Mouse (Mus musculus) lung, embryonic 15.5 days (tissue): ENCODE measurements around the gene Sh2d4b. TPM values are rescaled to one million over a fixed set of nuclear protein-coding genes. Genes with fewer than 3 reads are reported as not detected.

ENCODE experiments used
- ATAC-seq: fragments of 200-750 bp; cut with Nextera tagmentation; 2 replicates; pipeline ENCODE4 v1.8.0; 2017; ENCODE audit warnings: moderate number of reproducible peaks, borderline replicate concordance; ENCODE audit not compliant: low FRiP score, low TSS enrichment; ENCODE audit errors: extremely low read depth
- H3K27ac ChIP-seq: fragments of 300-500 bp; sonication (generic); 2 replicates; pipeline ENCODE4 v1.5.1; 2015; ENCODE audit warnings: moderate library complexity, mild to moderate bottlenecking, inconsistent platforms
- H3K27me3 ChIP-seq: fragments of 300-500 bp; sonication (generic); 2 replicates; pipeline ENCODE4 v1.6.1; 2015; ENCODE audit warnings: inconsistent platforms
- H3K36me3 ChIP-seq: fragments of 300-500 bp; sonication (generic); 2 replicates; pipeline ENCODE4 v1.6.1; 2015; ENCODE audit warnings: inconsistent platforms
- H3K4me1 ChIP-seq: fragments of 300-500 bp; sonication (generic); 2 replicates; pipeline ENCODE4 v1.6.1; 2015; ENCODE audit warnings: inconsistent platforms
- H3K4me2 ChIP-seq: fragments of 300-500 bp; sonication (generic); 2 replicates; pipeline ENCODE4 v1.6.1; 2015; ENCODE audit warnings: inconsistent platforms, mild to moderate bottlenecking, moderate library complexity
- H3K4me3 ChIP-seq: fragments of 300-500 bp; sonication (generic); 2 replicates; pipeline ENCODE4 v1.5.1; 2015; ENCODE audit warnings: mild to moderate bottlenecking, inconsistent platforms
- H3K9ac ChIP-seq: fragments of 300-500 bp; sonication (generic); 2 replicates; pipeline ENCODE4 v1.6.1; 2015; ENCODE audit warnings: inconsistent platforms
- H3K9me3 ChIP-seq: fragments of 300-500 bp; sonication (generic); 2 replicates; pipeline ENCODE4 v1.6.1; 2016; ENCODE audit warnings: inconsistent platforms
- WGBS: fragments of 180-500 bp; shearing (Covaris S2); methylation state at CpG from one replicate; pipeline ENCODE4 v1.1.7; 2015; 5-methylcytosine and 5-hydroxymethylcytosine counted together
- polyA plus RNA-seq: library from polyadenylated mRNA; unstranded; fragments of >200 nt; fragmentation: Nextera tagmentation; extraction: Ambion mirVana; gene quantifications from 2 replicates; pipeline ENCODE4 v1.2.1, GENCODE M21; 2015

The Sh2d4b gene
- polyA plus RNA-seq, result 0.74 and 1.9 TPM in 2 replicates

GRCm38 (mm10) chr14:40893196-40893595 lies at the start of gene Sh2d4b:
Sh2d4b (minus strand) TSS chr14:40893266.
- H3K36me3 ChIP-seq, result no peaks in the 10 kb centered on the region
- WGBS, result 39% methylated on average over 3 of the region's 3 CpGs
- no peak for ATAC-seq
- no peak within 1 kb of the TSS for H3K4me2 ChIP-seq
- H3K4me1 ChIP-seq, result peaks cover 11% of the 10 kb centered on the region; the same call in 1 of the 2 replicates
- H3K4me3 ChIP-seq, result no peak within 1 kb of the TSS
- no peaks in the 10 kb centered on the region for H3K27me3 ChIP-seq
- H3K27ac ChIP-seq, result no peak within 1 kb of the TSS
- H3K9me3 ChIP-seq, result no peaks in the 10 kb centered on the region
- no peak within 1 kb of the TSS for H3K9ac ChIP-seq

DNA sequence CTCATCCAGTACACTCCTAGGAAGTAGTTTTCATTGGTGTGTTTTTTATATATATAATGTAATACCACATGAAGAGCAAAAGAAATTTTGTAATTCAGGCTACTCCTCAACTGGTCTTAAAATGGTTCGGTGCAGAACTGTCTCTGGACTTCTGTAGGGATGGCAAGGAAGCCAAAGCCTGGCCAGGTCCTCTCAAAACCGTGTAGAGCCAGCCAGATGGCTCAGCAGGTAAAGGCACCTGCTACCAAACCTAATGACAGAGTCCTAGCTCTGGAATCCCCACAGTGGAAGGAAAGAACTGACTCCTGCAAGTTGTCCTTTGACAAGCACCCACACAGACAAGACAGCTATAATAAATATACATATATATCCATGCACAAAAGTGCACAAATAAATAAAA lies 49.4 kb upstream of the Sh2d4b start:
- Histone ChIP-seq H3K4me2 (no peak overlapping the region), H3K36me3 (0 out of 2 replicates have a peak, but pooled peaks cover 7% of the 10 kb centered on the region), H3K4me1 (peaks cover 7% of the 10 kb centered on the region), H3K27ac (no peak overlapping the region), H3K27me3 (no peaks in the 10 kb centered on the region), H3K9ac (no peak overlapping the region), H3K4me3 (no peak overlapping the region), H3K9me3 (no peaks in the 10 kb centered on the region)
- no peak for ATAC-seq
- 86% methylated on average over 2 of the region's 2 CpGs for WGBS

GRCm38 (mm10) chr14:40938380-40938987 lies 45.4 kb upstream of the Sh2d4b start:
- Histone ChIP-seq H3K4me3 (no peak overlapping the region), H3K9ac (no peak overlapping the region), H3K4me1 (peaks cover 12% of the 10 kb centered on the region; the same call in 1 of the 2 replicates), H3K9me3 (no peaks in the 10 kb centered on the region), H3K27me3 (no peaks in the 10 kb centered on the region), H3K27ac (no peak overlapping the region), H3K4me2 (no peak overlapping the region), H3K36me3 (no peaks in the 10 kb centered on the region)
- 82% methylated on average over 11 of the region's 11 CpGs for whole genome bisulfite sequencing
- no peak for ATAC-seq

GRCm38 (mm10) chr14:40937052-40937451 lies 44.0 kb upstream of the Sh2d4b start:
- ATAC-seq, result no peak
- no peak overlapping the region for H3K4me2 ChIP-seq
- no peak overlapping the region for H3K27ac ChIP-seq
- H3K36me3 ChIP-seq, result no peaks in the 10 kb centered on the region
- no peaks in the 10 kb centered on the region for H3K27me3 ChIP-seq
- H3K9ac ChIP-seq, result no peak overlapping the region
- H3K9me3 ChIP-seq, result no peaks in the 10 kb centered on the region
- 75% methylated on average over 4 of the region's 4 CpGs for WGBS
- H3K4me1 ChIP-seq, result peaks cover 22% of the 10 kb centered on the region
- no peak overlapping the region for H3K4me3 ChIP-seq

DNA sequence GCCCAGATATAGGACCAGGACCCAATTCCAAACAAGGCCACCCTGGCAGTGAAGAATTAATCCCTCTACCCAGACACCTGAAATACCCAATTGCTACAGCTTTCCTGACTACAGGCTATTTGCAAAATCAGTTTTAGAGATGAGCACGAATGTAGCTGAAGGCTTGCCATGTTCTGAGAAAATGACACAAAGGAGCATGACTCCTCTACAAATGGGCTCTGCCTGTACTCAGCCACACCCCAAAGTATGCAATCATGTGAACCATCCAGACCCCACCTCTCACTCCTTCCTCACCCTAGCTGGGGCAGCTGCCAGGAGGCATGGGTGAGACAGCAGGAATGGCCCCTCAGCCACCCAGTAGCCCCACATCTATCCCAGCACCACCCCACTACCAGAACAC lies 42.4 kb upstream of the Sh2d4b start:
- no peak overlapping the region for H3K4me2 ChIP-seq
- no peak overlapping the region for H3K9ac ChIP-seq
- H3K27ac ChIP-seq, result no peak overlapping the region
- ATAC-seq, result no peak
- WGBS, result 93% methylated on average over 1 of the region's 1 CpGs
- no peaks in the 10 kb centered on the region for H3K9me3 ChIP-seq
- peaks cover 37% of the 10 kb centered on the region for H3K4me1 ChIP-seq
- H3K27me3 ChIP-seq, result no peaks in the 10 kb centered on the region
- H3K4me3 ChIP-seq, result no peak overlapping the region
- no peaks in the 10 kb centered on the region for H3K36me3 ChIP-seq

- WGBS, result 73% methylated on average over 2 of the region's 2 CpGs
Measured at GRCm38 (mm10) chr14:40935054-40935453, 42.0 kb upstream of the Sh2d4b start.

DNA sequence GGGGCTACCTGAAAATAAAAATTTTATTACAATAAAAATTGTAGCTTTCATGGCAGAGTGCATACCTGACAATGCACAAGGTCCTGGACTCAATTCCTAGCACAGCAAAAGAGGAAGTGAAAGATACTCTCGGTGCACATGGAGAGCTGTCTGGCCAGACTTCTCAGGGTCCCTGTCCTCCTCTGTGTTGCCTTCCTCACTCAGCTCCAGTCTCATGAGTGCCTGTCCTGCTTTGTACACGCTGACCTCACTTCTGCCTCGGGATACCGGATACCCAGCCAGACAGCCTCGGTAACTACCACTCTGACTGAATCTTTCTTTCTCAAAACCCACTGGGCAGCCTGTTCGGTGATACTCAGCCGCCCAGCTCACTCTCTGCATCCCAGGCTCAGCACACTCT lies 40.3 kb upstream of the Sh2d4b start:
- no peak overlapping the region for H3K4me3 ChIP-seq
- WGBS, result 81% methylated on average over 7 of the region's 7 CpGs
- H3K27ac ChIP-seq, result no peak overlapping the region
- H3K4me2 ChIP-seq, result no peak overlapping the region
- H3K27me3 ChIP-seq, result no peaks in the 10 kb centered on the region
- ATAC-seq, result no peak
- no peaks in the 10 kb centered on the region for H3K9me3 ChIP-seq
- H3K9ac ChIP-seq, result no peak overlapping the region
- peaks cover 46% of the 10 kb centered on the region for H3K4me1 ChIP-seq
- no peaks in the 10 kb centered on the region for H3K36me3 ChIP-seq

More at GRCm38 (mm10) chr14:40935054-40935453, 42.0 kb upstream of the Sh2d4b start:
- no peak overlapping the region for H3K27ac ChIP-seq
- H3K9ac ChIP-seq, result no peak overlapping the region
- H3K4me2 ChIP-seq, result no peak overlapping the region
- H3K9me3 ChIP-seq, result no peaks in the 10 kb centered on the region
- no peak for ATAC-seq
- H3K36me3 ChIP-seq, result no peaks in the 10 kb centered on the region
- no peak overlapping the region for H3K4me3 ChIP-seq
- peaks cover 40% of the 10 kb centered on the region for H3K4me1 ChIP-seq
- no peaks in the 10 kb centered on the region for H3K27me3 ChIP-seq

GRCm38 (mm10) chr14:40932225-40932624 lies 39.2 kb upstream of the Sh2d4b start:
- H3K27ac ChIP-seq, result no peak overlapping the region
- 86% methylated on average over 9 of the region's 9 CpGs for WGBS
- H3K9ac ChIP-seq, result no peak overlapping the region
- no peak overlapping the region for H3K4me3 ChIP-seq
- H3K4me1 ChIP-seq, result peaks cover 52% of the 10 kb centered on the region
- no peaks in the 10 kb centered on the region for H3K27me3 ChIP-seq
- no peaks in the 10 kb centered on the region for H3K36me3 ChIP-seq
- no peak overlapping the region for H3K4me2 ChIP-seq
- H3K9me3 ChIP-seq, result no peaks in the 10 kb centered on the region
- no peak for ATAC-seq

DNA sequence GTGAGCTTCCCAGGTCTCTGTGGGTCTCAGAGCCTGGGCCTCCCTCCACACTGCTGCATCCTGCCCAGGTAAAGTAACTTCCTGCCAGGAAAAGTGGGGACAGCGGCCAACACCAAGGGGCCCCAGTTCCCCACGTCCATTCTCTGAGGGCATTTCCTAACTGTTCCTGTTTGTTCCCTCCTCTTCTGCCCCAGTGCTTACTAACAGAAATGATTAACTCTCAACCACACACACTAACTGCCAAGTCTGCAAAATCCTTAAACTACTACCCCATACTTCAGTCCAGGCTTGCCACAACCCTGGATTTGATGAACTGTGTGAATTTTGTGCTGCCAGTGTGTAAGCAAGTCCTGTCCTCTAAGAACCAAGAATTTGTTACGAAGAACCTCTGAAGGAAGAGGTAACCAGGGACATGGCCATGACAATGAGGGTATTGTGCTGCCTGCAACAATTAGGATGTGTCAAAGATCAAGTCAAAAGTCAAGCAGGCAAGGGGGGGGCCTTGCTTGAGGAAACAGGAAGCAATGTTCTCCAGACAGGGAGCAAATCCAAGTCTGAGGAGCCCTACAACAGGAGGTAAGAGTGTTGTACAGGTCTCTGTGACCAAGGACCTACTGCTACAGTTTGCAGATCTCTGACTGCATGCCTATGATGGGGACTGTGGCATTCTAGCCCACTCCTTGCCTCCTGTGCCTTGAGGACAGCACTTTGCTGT lies 38.2 kb upstream of the Sh2d4b start:
- ATAC-seq, result no peak
- WGBS, result 41% methylated on average over 3 of the region's 3 CpGs
- peaks cover 56% of the 10 kb centered on the region for H3K4me1 ChIP-seq

GRCm38 (mm10) chr14:40929943-40930342 lies 36.9 kb upstream of the Sh2d4b start:
- H3K9ac ChIP-seq, result no peak overlapping the region
- no peaks in the 10 kb centered on the region for H3K9me3 ChIP-seq
- 88% methylated on average over 2 of the region's 2 CpGs for WGBS
- no peak overlapping the region for H3K4me3 ChIP-seq
- H3K27ac ChIP-seq, result no peak overlapping the region
- no peaks in the 10 kb centered on the region for H3K27me3 ChIP-seq
- peaks cover 47% of the 10 kb centered on the region for H3K4me1 ChIP-seq
- H3K36me3 ChIP-seq, result 0 out of 2 replicates have a peak, but pooled peaks cover 5% of the 10 kb centered on the region
- no peak for ATAC-seq
- no peak overlapping the region for H3K4me2 ChIP-seq

More for the DNA sequence above, 38.2 kb upstream of the Sh2d4b start:
- no peaks in the 10 kb centered on the region for H3K9me3 ChIP-seq
- H3K27me3 ChIP-seq, result no peaks in the 10 kb centered on the region
- H3K4me2 ChIP-seq, result no peak overlapping the region
- H3K36me3 ChIP-seq, result 0 out of 2 replicates have a peak, but pooled peaks cover under 1% of the 10 kb centered on the region
- H3K9ac ChIP-seq, result no peak overlapping the region
- H3K27ac ChIP-seq, result peak overlapping the region; percentile 43
- no peak overlapping the region for H3K4me3 ChIP-seq

- no peaks in the 10 kb centered on the region for H3K27me3 ChIP-seq
- 0 out of 2 replicates have a peak, but pooled peaks cover 5% of the 10 kb centered on the region for H3K36me3 ChIP-seq
- WGBS, result 79% methylated on average over 5 of the region's 5 CpGs
- no peak overlapping the region for H3K4me3 ChIP-seq
- H3K4me1 ChIP-seq, result peaks cover 53% of the 10 kb centered on the region
- no peak for ATAC-seq
- no peaks in the 10 kb centered on the region for H3K9me3 ChIP-seq
- no peak overlapping the region for H3K4me2 ChIP-seq
- H3K9ac ChIP-seq, result no peak overlapping the region
- H3K27ac ChIP-seq, result no peak overlapping the region
Measured at GRCm38 (mm10) chr14:40928897-40929296, 35.8 kb upstream of the Sh2d4b start.

GRCm38 (mm10) chr14:40927041-40927440 lies 34.0 kb upstream of the Sh2d4b start:
- ATAC-seq, result no peak
- no peak overlapping the region for H3K9ac ChIP-seq
- H3K27ac ChIP-seq, result no peak overlapping the region; the same call in 1 of the 2 replicates
- WGBS, result 58% methylated on average over 2 of the region's 2 CpGs
- H3K9me3 ChIP-seq, result no peaks in the 10 kb centered on the region
- 0 out of 2 replicates have a peak, but pooled peaks cover 5% of the 10 kb centered on the region for H3K36me3 ChIP-seq
- H3K4me1 ChIP-seq, result peaks cover 43% of the 10 kb centered on the region
- no peaks in the 10 kb centered on the region for H3K27me3 ChIP-seq
- H3K4me3 ChIP-seq, result no peak overlapping the region
- H3K4me2 ChIP-seq, result no peak overlapping the region
